Mouse (Mus musculus) layer of hippocampus, postnatal 36 days (tissue): ENCODE measurements around the gene Fry. TPM values are rescaled to one million over a fixed set of nuclear protein-coding genes. Genes with fewer than 3 reads are reported as not detected.

Source experiments
- DNase-seq, 2 experiments: peaks; one replicate each; pipeline ENCODE4 v3.0.0; 2022
- total RNA-seq, 2 experiments: library from RNA; stranded (reverse); gene quantifications; 2 replicates each; pipeline ENCODE4 v1.2.3; 2021

Fry gene
- total RNA-seq, 2 experiments from 2014 or later, result 197 to 227 TPM

GRCm38 (mm10) chr5:150173869-150174268, 55.4 kb downstream of the Fry start:
- DNase-seq, result no peak

- DNase-seq, result no peak
These were observed 56.5 kb downstream of the Fry start for GRCm38 (mm10) chr5:150174950-150175349.

DNA sequence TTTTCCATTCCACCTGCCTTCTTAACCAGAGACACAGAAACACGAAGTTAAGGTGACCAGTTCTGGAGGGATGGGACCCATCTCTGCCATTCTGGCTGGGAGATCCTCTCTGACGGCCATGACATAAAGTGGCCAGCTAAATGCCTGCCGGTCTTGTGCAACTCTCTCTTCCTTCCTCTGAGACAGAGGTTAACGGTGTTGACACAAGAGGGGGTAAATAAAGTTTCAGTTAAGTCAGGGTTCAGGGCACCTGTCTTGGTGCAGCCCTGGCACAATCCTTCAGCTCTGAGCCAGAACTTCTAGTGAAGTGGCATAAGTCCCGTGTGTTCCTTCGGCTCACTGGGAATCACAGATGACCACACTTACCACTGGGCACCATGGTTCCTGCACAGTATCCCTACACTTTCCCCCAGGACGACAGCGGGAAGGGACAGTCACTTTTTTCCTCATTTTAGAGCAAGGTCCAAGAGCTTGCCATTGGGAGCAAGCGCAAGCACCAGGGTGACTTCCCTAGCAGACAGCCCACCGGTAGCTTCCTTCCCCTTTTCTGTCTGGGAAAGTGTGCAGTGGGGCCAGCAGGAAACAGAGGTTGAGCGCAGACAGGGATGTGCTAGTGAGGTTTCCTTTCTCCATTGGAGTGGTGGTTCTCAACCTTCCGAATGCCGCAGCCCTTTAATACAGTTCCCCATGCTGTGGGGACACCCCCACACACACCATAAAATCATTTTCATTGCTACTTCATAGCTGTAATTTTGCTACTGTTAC, 58.0 kb downstream of the Fry start:
- no peak for DNase-seq

- DNase-seq, result no peak
These were observed 59.3 kb downstream of the Fry start for GRCm38 (mm10) chr5:150177757-150178156.

GRCm38 (mm10) chr5:150178194-150178801, 59.9 kb downstream of the Fry start:
- DNase-seq, result no peak

- DNase-seq, result no peak
These were observed 62.7 kb downstream of the Fry start for GRCm38 (mm10) chr5:150180985-150181607.

DNA sequence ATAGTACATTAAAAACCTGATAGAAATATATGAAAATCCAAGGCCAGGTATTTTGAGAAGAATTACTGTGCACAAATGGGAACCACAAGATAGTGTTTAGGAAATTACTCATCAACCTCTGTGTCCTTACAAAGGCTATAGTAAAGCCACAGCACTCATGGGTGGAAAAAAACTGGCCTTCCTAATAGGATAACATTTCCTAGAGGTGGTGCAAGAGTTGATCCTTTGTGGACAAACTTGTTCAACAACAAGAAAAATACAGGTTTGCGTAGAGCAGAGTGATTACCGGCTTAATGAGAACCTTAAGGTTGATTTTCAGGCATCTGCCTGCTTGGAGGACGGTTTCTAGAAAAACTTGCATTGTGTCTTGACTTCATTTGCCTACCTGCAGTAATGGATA, 66.5 kb downstream of the Fry start:
- DNase-seq, result no peak

DNA sequence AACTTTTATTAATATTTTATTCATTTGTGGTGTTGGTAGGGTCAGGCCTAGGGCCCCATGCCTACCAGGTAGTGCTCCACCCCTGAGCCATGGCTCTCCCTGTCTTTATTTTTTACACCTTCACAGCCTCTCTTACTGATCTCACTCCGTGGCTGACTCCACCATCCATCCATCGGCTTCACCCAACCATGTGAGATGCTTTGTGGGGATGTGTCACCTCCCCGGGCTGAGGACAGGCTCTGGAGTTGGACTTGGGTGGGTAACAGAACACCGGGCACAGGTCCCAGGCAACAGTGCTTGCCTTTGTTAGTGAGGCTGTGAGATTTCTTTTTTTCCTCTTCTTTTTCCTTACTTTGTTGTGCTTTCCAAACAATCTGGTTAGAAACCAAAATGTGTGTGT, 67.7 kb downstream of the Fry start:
- DNase-seq, result no peak

DNA sequence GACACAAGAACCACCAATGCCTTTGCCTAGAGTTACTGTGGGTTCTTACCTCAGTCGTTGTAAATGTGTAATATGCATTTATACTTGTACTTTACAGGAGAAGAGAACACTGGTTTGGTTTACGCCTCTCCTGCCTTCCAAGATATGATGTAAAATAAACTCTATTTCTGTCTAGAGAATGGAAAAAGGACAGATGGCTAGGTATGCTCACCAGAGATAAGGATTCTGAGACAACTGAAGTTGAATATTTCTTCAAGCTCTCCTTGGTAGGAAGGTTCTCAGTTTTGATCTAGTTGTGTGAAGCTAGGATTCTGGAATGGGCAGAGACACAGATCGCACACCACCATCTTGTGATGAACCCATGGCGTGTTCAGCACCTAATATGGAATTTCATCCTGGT, 68.2 kb downstream of the Fry start:
- DNase-seq, result no peak

- DNase-seq, result no peak
These were observed 69.6 kb downstream of the Fry start for GRCm38 (mm10) chr5:150188031-150188430.

GRCm38 (mm10) chr5:150190454-150191358, 72.3 kb downstream of the Fry start:
- no peak for DNase-seq

GRCm38 (mm10) chr5:150195514-150196210, 77.2 kb downstream of the Fry start:
- DNase-seq, result peak; percentile 55 to 60

DNA sequence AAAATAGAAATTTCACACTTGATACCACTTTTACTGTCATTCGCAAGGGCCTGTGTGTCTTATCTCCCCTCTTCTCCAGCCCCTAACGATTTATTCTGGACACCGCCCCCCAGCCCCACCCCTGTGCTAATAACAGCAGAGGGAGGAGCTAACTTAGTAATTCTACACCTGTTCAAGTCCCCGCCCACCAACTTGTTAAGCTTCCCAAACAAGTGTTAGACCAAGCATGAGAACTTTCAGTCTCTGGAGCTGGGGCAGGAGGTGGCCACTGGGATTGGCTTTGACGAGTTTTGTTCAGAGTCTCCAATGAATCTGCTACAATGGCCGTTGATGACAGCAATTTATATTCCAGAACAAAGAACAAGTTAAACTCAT, 77.8 kb downstream of the Fry start:
- peak in 1 of 2 experiments; percentile 9 for DNase-seq

DNA sequence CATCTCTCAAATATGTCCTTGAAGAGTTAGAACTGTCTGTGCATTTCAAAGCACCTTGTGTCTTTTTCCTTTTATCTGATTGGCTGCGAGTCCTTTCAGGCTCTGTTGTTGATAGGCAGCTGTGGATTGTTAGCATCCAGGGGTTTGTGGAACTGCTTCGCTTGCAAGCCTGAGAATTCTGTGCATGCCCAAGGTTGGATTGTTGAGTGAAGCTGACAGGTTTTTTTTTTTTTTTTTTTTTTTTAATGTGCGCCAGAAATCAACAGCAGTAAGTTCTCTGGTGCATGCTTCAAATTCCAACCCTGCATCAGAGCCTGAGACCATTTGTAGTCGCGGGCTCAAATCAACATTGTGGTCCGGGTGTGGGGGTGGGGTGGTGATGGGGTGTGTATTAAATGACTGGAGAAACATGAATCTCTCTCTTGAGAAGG, 78.5 kb downstream of the Fry start:
- DNase-seq, result no peak

DNA sequence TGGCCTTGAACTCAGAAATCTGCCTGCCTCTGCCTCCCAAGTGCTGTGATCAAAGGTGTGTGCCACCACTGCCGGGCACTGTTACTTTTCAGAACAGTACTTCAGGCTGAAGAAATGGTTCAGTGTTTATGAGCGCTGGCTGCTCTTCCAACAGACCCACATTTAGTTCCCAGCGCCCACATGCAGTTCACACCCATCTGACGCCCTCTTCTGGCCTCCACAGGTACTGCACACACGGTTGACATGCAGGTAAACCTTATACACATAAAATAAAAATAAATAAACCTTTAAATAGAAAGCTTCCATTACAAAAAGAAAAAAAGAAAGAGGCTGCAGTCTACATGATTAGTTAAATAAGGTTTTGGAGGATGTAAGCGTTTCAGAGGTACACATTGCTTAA, 88.3 kb downstream of the Fry start:
- DNase-seq, result no peak

- DNase-seq, result no peak
These were observed 89.2 kb downstream of the Fry start for GRCm38 (mm10) chr5:150207596-150207995.

- no peak for DNase-seq
These were observed 89.6 kb downstream of the Fry start for GRCm38 (mm10) chr5:150208009-150208408.

GRCm38 (mm10) chr5:150214081-150214480, 95.6 kb downstream of the Fry start:
- DNase-seq, result no peak

DNA sequence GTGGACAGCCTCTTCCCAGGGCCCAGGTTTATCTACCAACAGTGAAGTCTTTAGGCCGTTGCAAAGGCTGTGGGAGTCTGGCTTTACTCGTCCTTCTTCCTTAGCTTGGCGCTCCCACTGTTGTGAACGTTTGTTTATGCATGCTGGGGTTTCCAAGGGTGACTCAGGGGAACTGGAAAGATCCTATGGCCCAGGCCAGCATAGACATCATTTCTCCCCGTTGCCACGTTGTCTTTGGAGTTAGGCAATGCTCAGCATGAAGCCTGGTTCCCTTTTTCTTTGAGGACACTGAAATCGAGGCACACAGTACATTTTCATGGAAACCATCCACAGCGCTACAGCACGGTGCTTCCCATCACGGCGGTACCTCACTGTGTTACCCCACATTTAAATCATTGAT, 97.6 kb downstream of the Fry start:
- no peak for DNase-seq

- no peak for DNase-seq
These were observed 101.0 kb downstream of the Fry start for GRCm38 (mm10) chr5:150219457-150219856.

DNA sequence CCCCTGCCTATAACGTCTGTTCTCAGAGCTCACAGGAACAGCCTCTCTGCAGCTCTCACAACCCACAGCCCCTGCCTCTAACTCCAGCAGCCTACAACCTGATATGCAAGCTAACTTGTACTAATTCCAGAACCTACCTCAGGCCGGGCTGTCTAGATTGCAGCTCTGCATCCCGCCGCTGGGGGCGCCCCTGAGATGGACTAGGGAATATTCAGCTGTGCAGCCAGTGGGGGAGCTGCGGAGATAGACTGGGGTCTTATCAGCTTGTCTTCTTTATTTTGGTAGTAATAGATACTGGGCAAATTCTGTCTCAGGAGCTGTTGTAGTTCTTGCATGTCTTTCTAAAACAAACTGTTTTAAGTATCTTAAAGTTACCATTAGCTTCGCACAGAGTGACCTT, 101.9 kb downstream of the Fry start:
- no peak for DNase-seq

GRCm38 (mm10) chr5:150221806-150222205, 103.4 kb downstream of the Fry start:
- no peak for DNase-seq
